Mouse (Mus musculus) cerebellum, adult 2 months (tissue): ENCODE results near the gene Ciart. TPM values are rescaled to one million over a fixed set of nuclear protein-coding genes. Genes with fewer than 3 reads are reported as not detected.
A peak's percentile ranks its signal among the peaks of the same experiment; 100 is the strongest.

Source experiments
- DNase-seq, 2 experiments: peaks; one replicate each; pipeline ENCODE4 v3.0.0; 2021
- H3K27ac ChIP-seq: fragments of 200-500 bp; 2 replicates; pipeline ENCODE4 v1.5.1; 2012; ENCODE audit warnings: low read length, control low read depth, inconsistent platforms; ENCODE audit not compliant: insufficient read depth
- H3K27me3 ChIP-seq: fragments of 200-500 bp; 2 replicates; pipeline ENCODE4 v1.6.1; 2012; ENCODE audit warnings: inconsistent platforms, mild to moderate bottlenecking, low read length, moderate library complexity; ENCODE audit not compliant: control insufficient read depth, insufficient read depth
- H3K4me1 ChIP-seq: fragments of 200-500 bp; 2 replicates; pipeline ENCODE4 v1.6.1; 2011; ENCODE audit warnings: low read length; ENCODE audit not compliant: control insufficient read depth, insufficient read depth
- H3K4me3 ChIP-seq: fragments of 200-500 bp; replicated peaks from 2 replicates; pipeline ENCODE3; 2011; ENCODE audit warnings: mild to moderate bottlenecking, low read depth, low read length, control low read depth; ENCODE audit not compliant: insufficient read depth
- CTCF ChIP-seq: fragments of 200-500 bp; IDR thresholded peaks from 2 replicates; pipeline ENCODE4 v1.5.1; 2011; ENCODE audit warnings: low read depth, mild to moderate bottlenecking, control low read depth, low read length, moderate library complexity, borderline replicate concordance; ENCODE audit not compliant: insufficient read depth
- POLR2A ChIP-seq: fragments of 200-500 bp; IDR thresholded peaks from 2 replicates; pipeline ENCODE4 v1.6.1; 2011; ENCODE audit warnings: low read length, control low read depth, borderline replicate concordance; ENCODE audit not compliant: insufficient read depth
- WGBS: fragments of 180-500 bp; shearing (Covaris S2); methylation state at CpG from one replicate; pipeline ENCODE4 v1.1.7; 2018; 5-methylcytosine and 5-hydroxymethylcytosine counted together
- polyA plus RNA-seq: library from polyadenylated mRNA; depleted of rRNA; stranded (reverse); fragments of >200 nt; gene quantifications from 2 replicates; pipeline ENCODE4 v1.2.3, GENCODE M21; 2012; rRNA removed

The Ciart gene
- polyA plus RNA-seq = 48.4 and 48.7 TPM in 2 replicates

- Histone ChIP-seq H3K27me3 (no peaks in the 10 kb centered on the region), H3K27ac (peak within 1 kb of the TSS; percentile 87), H3K4me1 (peaks cover 5% of the 10 kb centered on the region), H3K4me3 (peak within 1 kb of the TSS; percentile 77)
- TF ChIP-seq CTCF = no peak
- TF ChIP-seq POLR2A = peak; percentile 77
- peak; percentile 92 to 97 for DNase-seq
- under 1% methylated on average over 66 of the region's 66 CpGs for WGBS
Measured at GRCm38 (mm10) chr3:95881979-95882815, at the start of gene Ciart. Gene Ciart, minus strand, starts transcription at chr3:95882251.

- TF ChIP-seq CTCF = no peak
- no peak for TF ChIP-seq POLR2A
- DNase-seq = no peak
- no peak overlapping the region for H3K4me3 ChIP-seq
- no peaks in the 10 kb centered on the region for H3K27me3 ChIP-seq
- H3K4me1 ChIP-seq = no peaks in the 10 kb centered on the region
- H3K27ac ChIP-seq = no peak overlapping the region
- WGBS = 95% methylated on average over 1 of the region's 1 CpGs
Measured at GRCm38 (mm10) chr3:95931471-95931870, 49.4 kb upstream of the Ciart start.

GRCm38 (mm10) chr3:95930471-95930789 is 48.4 kb upstream of the Ciart start:
- H3K27ac ChIP-seq = no peak overlapping the region
- no peaks in the 10 kb centered on the region for H3K4me1 ChIP-seq
- TF ChIP-seq POLR2A = no peak
- no peak for TF ChIP-seq CTCF
- no peaks in the 10 kb centered on the region for H3K27me3 ChIP-seq
- H3K4me3 ChIP-seq = peak overlapping the region; percentile 91
- 8% methylated on average over 5 of the region's 5 CpGs for WGBS
- DNase-seq = no peak

- Histone ChIP-seq H3K4me1 (no peaks in the 10 kb centered on the region), H3K27ac (peak overlapping the region; percentile 38; the same call in 1 of the 2 replicates), H3K27me3 (no peaks in the 10 kb centered on the region), H3K4me3 (peak overlapping the region; percentile 91)
- peak; percentile 44 to 61 for DNase-seq
- under 1% methylated on average over 105 of the region's 105 CpGs for whole genome bisulfite sequencing
- TF ChIP-seq CTCF (no peak), POLR2A (no peak)
Measured at GRCm38 (mm10) chr3:95929581-95930470, 47.8 kb upstream of the Ciart start.

GRCm38 (mm10) chr3:95928658-95929503 is 46.8 kb upstream of the Ciart start, which contains the start of gene Anp32e:
Gene Anp32e, plus strand, starts transcription at chr3:95929246.
- WGBS = under 1% methylated on average over 49 of the region's 49 CpGs
- Histone ChIP-seq H3K4me1 (no peaks in the 10 kb centered on the region), H3K27ac (peak within 1 kb of the TSS; percentile 38; the same call in 1 of the 2 replicates), H3K27me3 (no peaks in the 10 kb centered on the region), H3K4me3 (peak within 1 kb of the TSS; percentile 91)
- DNase-seq = peak; percentile 97 to 98
- TF ChIP-seq POLR2A (peak; percentile 76; the same call in 1 of the 2 replicates), CTCF (no peak)

GRCm38 (mm10) chr3:95928261-95928657 is 46.2 kb upstream of the Ciart start:
- no peaks in the 10 kb centered on the region for H3K27me3 ChIP-seq
- no peaks in the 10 kb centered on the region for H3K4me1 ChIP-seq
- 74% methylated on average over 6 of the region's 6 CpGs for WGBS
- no peak for TF ChIP-seq CTCF
- TF ChIP-seq POLR2A = no peak
- H3K27ac ChIP-seq = no peak overlapping the region
- H3K4me3 ChIP-seq = peak overlapping the region; percentile 80
- DNase-seq = no peak

- WGBS = 77% methylated on average over 5 of the region's 5 CpGs
- Histone ChIP-seq H3K4me3 (no peak overlapping the region), H3K4me1 (no peaks in the 10 kb centered on the region), H3K27me3 (no peaks in the 10 kb centered on the region), H3K27ac (no peak overlapping the region)
- no peak for DNase-seq
- TF ChIP-seq CTCF = no peak
- TF ChIP-seq POLR2A = no peak
Measured at GRCm38 (mm10) chr3:95925087-95925486, 43.0 kb upstream of the Ciart start.
